Mouse (Mus musculus): ENCODE measurements around the gene Tsc1. TPM values are rescaled to one million over a fixed set of nuclear protein-coding genes. Genes with fewer than 3 reads are reported as not detected.
A peak's percentile ranks its signal among the peaks of the same experiment; 100 is the strongest.

Gene Tsc1
- total RNA-seq, 2 experiments from 2014 or later: 13.0 to 20.0 TPM

DNA sequence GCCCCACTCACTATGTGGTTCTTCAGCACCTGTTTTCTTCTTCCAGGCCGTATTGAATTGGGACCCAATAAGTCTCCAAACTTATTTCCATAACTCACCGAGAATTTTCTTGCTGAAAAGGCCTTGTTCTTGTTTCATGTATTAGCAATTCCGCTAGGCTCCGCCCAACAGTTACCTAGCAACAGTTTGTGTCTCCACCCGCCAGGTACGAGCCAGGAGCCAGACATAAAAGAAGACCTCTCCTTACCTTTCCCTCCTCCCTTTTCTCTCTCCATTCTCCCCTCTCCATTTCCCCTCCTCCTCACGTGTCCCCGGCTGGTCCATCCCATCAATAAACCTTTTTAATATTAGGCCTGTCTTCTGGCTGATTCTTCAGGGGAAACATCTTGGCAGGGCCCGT is 2.7 kb upstream of the Tsc1 start:
- ATAC-seq (replicated peaks; ENCODE audit: low FRiP score, poor library complexity, severe bottlenecking): no peak

DNA sequence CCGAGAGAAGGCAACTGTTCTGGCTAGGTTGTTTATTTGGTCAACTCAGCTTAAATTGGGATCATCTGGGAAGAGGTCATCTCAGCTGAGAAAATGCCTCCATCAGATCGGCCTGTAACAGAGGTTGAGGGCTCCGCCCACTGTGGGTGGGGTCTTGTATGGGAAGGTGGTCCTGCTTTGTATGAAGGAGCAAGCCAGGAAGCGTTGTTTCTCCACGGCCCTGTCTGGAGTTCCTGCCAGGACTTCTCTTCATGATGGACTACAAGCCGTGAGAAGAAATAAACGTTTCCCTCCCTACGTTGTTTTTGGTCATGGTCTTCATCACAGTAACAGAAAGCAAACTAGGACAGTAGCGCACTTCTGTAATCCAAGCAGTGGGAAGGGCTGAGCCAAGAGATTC is 2.1 kb upstream of the Tsc1 start:
- no peak for ATAC-seq (replicated peaks; ENCODE audit: low FRiP score, poor library complexity, severe bottlenecking)

DNA sequence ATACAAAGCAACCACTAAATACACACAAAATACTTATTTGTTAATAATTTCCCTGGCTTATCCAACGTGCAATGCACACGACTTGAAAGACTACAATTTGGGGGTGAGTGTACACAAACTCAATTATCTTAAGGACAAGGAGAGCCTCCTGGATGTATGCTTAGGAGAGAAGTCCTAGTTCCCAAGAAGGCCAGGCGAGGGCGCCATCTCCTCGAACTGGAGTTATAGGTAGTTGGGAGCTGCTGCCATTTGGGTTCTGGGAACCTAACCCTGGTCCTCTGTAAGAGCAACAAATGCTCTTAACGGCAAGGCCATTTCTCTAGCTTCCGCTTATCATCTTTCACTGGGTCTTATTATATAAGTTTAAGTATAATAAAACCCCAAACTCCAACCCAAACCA is 1.2 kb upstream of the Tsc1 start:
- ATAC-seq (replicated peaks; ENCODE audit: low FRiP score, poor library complexity, severe bottlenecking): no peak

DNA sequence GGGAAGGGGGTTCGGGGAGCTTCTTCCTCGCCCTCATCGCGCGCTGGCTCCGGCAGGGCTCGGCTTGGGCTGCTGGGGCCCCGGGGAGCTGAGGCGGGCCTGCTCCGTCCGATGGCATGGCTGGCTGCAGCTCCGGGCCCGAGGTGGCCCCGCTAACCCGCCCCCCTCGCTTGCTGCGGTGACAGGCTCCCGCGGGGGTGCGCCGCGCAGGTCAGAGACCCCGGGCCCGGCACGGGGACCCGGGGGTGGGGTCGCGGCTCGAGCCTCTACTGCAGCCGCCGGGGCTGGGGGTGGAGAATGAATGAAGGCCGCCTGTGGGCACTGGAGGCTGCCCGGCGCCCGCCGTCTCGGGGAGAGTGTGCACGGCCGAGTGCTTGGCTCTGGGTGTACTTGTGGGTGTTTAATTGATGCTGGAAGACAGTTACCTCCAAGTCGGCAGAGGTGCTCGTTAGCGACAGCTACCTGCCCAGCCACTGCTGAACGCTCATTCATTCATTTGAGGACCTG is 460 bp downstream of the Tsc1 start:
- ATAC-seq (replicated peaks; ENCODE audit: low FRiP score, poor library complexity, severe bottlenecking): peak; percentile 10; the same call in 1 of the 2 replicates

DNA sequence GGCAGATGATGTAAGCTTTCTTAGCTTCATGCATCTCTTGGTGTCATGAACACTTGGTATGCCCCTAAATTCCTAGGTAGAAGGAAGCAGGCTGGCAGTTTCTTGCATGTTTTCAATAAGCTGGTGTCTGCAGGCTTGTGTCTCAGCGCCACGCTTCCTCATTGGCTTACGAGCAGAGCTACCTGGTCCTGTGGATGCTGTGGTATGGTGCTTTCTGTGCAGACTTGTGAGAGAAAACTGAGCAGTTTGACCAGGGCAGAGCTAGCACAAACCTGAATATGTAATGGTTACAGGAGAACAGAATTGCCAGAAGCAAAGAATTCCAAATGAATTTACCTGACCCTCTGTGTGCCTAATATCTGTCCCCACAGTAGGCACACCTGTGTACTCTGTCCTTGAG is 2.1 kb downstream of the Tsc1 start:
- no peak for ATAC-seq (replicated peaks; ENCODE audit: low FRiP score, poor library complexity, severe bottlenecking)

DNA sequence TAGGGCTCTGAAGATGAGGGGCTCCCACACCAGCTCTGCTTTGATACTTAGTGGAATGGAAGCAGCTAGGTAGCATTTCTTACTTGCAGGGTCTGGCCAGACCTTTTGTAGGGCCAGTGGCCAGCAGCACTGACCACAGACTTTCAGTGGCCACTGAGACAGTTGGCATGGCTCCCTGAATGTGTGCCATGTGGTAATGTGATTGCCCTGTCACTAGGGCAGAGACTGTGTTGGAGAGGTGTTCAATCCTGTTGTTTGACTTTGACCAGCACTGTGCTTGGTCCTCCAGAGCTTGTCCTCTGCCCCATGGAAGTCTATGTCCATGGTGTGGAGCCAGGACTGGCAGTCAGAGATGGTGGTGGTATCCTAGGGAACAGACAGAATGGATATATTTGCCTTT is 9.5 kb downstream of the Tsc1 start:
- ATAC-seq (replicated peaks; ENCODE audit: low FRiP score, poor library complexity, severe bottlenecking): no peak

DNA sequence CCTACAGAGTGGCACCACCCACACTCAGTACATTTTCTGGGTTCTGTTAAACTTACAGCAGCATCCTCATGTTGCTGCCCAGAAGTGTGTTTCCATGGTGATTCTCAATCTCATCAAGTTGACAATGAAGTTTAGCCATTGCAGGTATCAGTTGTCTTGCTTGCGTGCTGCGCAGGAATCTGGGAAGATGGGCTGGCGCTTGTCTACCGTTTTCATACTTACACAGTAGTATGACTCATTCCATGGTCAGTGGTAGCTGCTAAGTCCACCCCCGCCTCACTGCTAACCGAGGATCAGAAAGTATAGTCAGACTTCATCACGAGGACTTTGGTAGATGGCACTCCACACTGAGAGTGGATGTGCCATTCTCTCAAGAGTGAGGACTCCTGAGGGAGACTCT is 12.3 kb downstream of the Tsc1 start:
- ATAC-seq (replicated peaks; ENCODE audit: low FRiP score, poor library complexity, severe bottlenecking): no peak

DNA sequence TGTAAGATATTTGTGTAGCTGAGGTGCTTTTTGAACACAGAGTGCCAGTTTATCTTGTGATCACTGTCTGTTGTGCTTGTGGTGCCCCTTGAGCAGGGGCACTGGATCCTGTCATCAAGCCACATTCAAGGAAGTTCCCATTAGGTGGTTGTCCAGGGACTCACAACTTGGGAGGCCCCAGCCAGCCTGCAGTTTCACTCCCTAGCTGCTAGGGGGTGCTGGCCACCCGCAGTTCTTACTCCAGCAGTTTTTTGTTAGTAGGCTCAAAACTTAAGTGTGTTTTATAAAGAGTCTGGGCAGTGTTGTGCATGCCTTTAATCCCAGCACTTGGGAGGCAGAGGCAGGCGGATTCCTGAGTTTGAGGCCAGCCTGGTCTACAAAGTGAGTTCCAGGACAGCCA is 13.3 kb downstream of the Tsc1 start:
- ATAC-seq (replicated peaks; ENCODE audit: low FRiP score, poor library complexity, severe bottlenecking): peak; percentile 75

DNA sequence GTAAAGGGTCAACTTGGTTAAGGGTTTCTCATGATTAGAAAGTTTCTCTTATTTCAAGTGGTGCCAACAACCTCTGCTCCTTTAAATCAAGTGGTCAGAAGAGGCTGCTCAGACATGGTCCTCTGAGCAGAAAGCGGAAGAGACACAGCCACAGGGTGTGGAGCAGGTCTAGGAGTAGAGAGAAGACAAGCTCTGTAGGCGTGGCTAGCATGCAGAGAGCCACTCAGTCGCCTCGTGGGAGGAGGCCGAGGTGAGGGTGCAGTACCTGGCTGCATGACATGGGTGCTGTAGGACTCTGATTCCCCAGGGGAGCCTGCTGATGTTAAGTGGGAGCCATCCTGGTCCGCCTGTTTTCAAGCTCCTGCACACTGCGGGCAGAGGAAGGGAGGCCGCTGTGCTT is 15.2 kb downstream of the Tsc1 start:
- no peak for ATAC-seq (replicated peaks; ENCODE audit: low FRiP score, poor library complexity, severe bottlenecking)

DNA sequence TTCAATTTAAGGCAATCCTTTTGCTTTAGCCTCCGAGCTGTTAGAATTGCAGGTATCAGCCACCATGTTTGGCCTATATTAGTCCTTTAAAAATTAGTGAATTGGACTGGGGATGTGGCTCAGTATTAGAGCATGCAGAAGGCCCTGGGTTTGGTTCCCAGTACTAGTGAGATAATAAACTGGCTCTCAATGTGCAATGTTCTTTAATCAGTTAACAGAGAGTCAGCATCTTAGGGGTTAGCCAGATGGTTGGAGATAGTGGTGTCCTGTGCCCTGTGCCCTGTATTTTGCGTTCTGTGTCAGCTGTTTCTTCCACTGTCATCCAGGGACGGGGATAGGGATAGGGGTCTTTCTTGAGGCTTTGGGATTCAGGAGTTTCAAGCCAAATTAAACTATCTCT is 21.9 kb downstream of the Tsc1 start:
- no peak for ATAC-seq (replicated peaks; ENCODE audit: low FRiP score, poor library complexity, severe bottlenecking)

DNA sequence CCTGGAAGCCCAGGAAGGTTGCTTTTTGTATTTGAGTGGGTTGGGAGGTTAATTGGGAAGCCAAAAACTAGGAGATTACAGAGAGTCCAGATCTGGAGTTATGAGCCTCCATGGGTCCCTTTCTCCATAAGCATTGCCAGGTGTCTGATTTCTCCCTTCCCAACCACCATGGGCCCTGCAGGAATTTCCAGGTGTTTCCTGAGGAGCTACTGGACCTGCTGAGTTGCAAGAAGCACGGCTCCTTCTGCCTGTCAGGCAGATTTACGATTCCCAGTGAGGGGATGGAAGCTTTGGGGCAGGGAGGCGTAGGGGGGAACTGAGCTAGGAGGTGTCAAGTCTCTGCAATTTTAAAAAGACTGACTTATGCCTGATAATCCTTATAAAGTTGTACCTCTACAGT is 24.8 kb downstream of the Tsc1 start:
- no peak for ATAC-seq (replicated peaks; ENCODE audit: low FRiP score, poor library complexity, severe bottlenecking)

DNA sequence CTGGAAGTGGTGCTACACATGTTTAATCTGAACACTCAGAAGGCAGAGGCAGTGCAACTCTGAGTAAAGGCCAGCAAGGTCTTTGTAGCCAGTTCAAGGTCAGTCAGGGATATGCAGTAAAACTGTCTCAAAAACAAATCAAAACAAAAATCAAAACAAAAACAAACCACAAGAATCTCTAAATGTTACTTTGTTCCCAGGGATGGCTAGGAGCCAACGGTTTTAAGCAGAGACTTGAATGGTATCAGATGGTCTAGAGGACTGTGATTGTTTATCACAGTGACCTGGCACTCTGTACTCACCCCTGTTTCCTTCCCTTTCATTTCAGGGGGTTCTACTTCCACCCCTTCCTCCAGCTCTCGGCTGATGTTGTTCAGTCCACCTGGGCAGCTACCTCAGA is 30.4 kb downstream of the Tsc1 start:
- no peak for ATAC-seq (replicated peaks; ENCODE audit: low FRiP score, poor library complexity, severe bottlenecking)

DNA sequence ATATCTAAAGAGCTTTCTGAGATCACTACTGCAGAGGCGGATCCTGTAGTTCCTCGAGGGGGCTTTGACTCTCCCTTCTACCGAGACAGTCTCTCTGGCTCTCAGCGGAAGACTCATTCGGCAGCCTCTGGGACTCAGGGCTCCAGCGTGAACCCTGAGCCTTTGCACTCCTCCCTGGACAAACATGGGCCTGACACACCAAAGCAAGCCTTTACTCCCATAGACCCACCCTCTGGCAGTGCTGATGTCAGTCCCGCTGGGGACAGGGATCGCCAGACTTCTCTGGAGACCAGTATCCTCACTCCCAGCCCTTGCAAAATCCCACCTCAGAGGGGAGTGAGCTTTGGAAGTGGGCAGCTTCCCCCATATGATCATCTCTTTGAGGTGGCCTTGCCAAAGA is 35.0 kb downstream of the Tsc1 start:
- no peak for ATAC-seq (replicated peaks; ENCODE audit: low FRiP score, poor library complexity, severe bottlenecking)

DNA sequence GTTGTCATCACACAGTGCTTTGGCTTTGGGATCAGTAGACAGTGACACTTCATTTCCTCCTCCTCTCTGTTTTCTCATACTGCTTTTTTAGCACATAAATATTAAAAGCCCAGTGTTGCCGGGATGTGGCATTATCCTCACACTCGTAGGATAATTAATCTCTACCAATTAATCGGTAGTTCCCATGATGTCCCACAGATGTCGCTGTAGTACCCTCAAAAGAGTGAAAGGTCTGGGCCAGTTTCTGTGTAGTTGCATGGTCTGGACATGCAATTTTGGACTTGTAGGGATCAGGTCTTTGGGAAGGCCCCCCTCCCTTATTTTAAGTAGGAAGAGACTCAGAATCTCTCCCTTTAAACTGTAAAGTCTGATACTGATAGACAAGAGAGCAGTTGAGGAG is 39.7 kb downstream of the Tsc1 start:
- ATAC-seq (replicated peaks; ENCODE audit: low FRiP score, poor library complexity, severe bottlenecking): no peak

DNA sequence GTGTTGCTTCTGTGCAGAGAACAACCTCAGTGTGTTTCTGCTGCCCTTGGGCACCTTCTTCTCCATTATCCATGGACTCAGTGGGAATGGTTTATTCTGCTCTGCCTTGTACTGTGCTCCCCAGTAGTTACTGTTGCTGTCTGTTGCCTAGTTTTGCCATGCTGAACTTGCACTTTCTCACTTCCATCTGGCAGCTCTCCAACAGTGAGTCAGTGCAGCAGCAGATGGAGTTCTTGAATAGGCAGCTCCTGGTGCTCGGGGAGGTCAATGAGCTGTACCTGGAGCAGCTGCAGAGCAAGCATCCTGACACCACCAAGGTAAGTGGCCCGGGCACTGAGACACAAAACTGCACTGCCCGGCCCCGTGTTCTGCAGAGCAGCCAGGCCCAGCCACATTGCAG is 40.7 kb downstream of the Tsc1 start:
- no peak for ATAC-seq (replicated peaks; ENCODE audit: low FRiP score, poor library complexity, severe bottlenecking)

DNA sequence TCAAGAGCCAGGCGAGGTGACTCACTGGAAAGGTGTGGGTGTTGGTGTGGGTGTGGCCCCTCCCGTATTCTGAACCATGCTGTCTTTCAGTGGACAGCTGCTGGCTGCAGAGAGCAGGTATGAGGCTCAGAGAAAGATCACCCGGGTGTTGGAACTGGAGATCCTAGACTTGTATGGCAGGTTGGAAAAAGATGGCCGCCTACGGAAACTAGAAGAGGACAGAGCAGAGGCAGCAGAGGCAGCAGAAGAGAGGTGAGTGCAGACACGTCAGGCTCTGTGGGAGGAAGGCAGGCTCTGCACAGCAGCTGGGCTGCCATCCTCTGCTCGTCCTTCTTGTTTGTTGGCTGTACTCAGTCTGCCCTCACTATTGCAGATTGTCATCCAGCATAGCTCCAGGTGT is 44.9 kb downstream of the Tsc1 start:
- no peak for ATAC-seq (replicated peaks; ENCODE audit: low FRiP score, poor library complexity, severe bottlenecking)

DNA sequence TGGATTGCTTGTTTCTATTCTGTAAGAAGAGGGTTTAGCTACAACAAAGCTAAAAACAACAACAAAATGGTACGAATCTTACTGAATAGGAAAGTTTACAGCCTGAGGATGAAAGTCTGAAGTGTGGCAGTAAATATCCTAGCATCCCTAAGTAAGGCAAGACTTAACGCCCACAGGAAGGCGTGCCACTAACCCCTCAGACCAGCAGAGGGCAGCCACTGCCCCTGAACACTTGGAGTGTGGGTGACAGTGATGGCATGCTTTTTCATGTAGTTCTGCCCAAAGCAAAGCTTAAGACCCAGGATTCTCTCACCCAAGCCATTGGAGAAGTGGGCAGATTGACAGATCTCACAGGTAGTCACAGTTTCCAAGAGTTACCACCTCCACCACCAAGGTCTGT is 47.4 kb downstream of the Tsc1 start:
- no peak for ATAC-seq (replicated peaks; ENCODE audit: low FRiP score, poor library complexity, severe bottlenecking)

DNA sequence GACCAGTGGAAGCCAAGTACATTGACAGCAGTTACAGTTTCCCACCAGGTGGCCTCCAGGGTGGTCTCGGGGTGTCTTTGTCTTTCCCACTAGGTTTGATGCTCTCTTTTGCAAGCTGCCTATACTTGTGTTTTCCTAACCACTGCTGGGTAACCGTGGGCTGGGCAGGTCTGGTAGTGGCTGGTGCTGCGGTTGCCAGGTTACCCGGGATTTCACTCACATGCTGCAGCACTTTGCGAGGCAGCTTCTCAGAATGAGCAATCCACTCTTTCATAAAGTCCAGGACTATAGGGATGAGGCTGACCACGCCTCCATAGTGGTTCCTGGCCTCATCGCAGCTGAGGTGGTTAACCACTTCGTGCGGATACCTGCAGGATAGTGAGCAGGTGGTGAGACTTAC is 51.7 kb downstream of the Tsc1 start:
- ATAC-seq (replicated peaks; ENCODE audit: low FRiP score, poor library complexity, severe bottlenecking): no peak

DNA sequence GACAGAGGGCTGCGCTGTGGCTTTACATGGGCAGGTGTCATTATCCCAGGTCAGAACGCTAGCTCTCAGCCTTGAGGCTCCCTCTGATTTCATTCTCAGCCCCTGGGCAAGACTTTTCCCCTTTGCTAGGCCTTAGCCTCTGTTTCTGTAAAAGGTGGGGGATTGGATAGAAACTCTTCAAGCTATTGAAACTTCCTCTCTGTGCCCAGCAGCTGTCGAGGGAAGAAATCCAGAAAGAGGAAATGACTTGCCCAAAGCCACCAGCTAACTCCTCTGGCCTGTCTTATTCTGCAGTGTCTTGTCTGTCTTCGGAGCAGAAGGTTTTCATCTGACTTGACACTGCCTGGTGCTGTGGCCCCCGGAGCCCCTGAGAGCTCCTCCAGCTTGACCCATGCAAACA is 57.5 kb downstream of the Tsc1 start:
- ATAC-seq (replicated peaks; ENCODE audit: low FRiP score, poor library complexity, severe bottlenecking): no peak

DNA sequence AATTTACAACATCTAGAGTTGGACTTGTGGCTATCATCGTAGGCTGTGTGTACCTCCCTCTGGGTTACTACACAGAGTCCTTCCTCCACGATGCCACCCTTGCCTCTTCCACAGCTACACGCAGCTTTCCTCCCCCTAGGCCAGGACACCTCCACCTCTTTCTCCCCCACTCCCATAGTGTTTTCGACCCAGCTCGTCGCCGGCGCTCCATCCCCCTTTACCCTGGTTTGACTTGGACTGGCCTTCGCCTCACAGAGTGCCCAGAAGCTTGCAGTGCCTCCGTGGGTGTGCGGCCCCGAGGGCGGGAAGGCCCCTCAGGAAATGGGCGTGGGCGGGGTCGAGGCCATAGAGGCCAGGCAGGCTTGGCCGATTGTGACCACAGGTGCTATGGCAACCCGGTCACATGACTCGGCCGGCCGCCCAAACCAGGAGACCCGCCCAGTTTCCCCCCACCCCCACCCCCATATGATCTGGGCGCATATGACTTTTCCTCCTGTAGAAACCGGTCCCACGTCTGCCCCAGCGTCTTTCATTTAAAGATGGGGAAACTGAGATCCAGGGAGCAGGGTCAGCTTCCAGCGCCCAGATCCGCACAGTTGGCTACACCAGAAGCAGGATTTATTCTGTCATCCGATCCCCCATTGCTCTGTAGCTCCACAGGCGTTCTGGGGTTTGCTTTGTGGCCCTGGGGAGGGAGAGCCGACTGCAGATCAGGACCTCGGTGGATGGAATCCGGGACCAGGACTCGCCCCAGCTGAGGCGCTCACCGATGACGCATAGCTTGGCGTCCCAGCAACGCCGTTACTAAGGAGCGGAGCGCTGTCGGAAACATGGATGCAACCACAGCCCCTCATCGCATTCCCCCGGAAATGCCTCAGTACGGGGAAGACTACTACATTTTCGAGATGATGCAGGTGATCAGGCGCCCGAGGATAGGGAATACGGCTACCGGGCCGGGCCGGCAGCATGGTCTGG is 58.6 kb downstream of the Tsc1 start, which contains the start of the genes Spaca9 and Ak8:
Gene Spaca9 (minus strand): TSS at position 367 of the 975 bp plus-strand sequence.
Gene Ak8 (plus strand): TSS at position 804 of the 975 bp plus-strand sequence.
- no peak for ATAC-seq (replicated peaks; ENCODE audit: low FRiP score, poor library complexity, severe bottlenecking)

DNA sequence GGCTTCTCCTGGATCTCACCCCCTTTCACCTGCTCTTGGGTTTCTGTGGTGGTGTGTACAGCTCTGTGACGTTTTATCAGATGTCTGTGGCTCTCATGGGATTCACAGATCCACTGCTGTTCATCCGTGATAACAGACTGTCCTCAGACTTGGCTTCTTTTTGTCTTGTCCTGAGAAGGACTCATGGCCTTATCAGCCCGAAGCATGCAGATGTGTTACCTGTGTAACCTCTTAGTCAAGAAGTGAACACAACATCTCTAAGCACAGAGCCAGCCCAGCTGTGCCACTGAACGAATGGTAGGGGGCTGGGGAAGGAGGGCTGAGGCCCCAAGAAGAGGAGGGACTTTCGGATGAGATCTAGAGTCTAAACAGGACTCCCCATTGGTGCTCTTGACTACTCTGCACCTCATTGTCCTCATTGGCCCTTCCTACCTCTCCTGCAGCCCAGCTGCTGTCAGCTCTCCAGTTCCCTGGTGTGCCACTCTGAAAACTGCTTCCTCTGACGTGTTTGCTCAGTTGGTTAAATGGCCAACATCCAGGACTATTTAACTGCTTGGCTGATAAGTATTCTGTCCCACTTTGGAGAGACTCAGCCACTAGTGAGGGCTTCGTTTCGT is 60.7 kb downstream of the Tsc1 start:
- peak; percentile 36; the same call in 1 of the 2 replicates for ATAC-seq (replicated peaks; ENCODE audit: low FRiP score, poor library complexity, severe bottlenecking)
